Mouse (Mus musculus) left cerebral cortex, postnatal 36 days (tissue): Measurements from ENCODE around the gene Snx1. TPM values are rescaled to one million over a fixed set of nuclear protein-coding genes. Genes with fewer than 3 reads are reported as not detected.

Experiments
- DNase-seq, 2 experiments: peaks; one replicate each; pipeline ENCODE4 v3.0.0; 2021 to 2022; ENCODE audit warnings: low spot score in 2 of 2, mixed read lengths in 1 of 2
- intact Hi-C: fragments of 180-260 bp; cut with DNase I; formaldehyde crosslinking; loops from one replicate; pipeline ENCODE4 v1.15.1; 2025
- total RNA-seq, 2 experiments: library from RNA; stranded (reverse); gene quantifications; 2 replicates each; pipeline ENCODE4 v1.2.3; 2021

Snx1 gene
- 10 to 100 TPM; 71.1 to 76.1 TPM for total RNA-seq

- peak; percentile 92 to 93 for DNase-seq
- intact Hi-C loops, result no loop called here
Observed at GRCm38 (mm10) chr9:66126456-66127192, at the start of gene Snx1, which contains the start of gene Ciao2a. TSS of gene Snx1 (minus strand) at chr9:66126587. TSS of gene Ciao2a (plus strand) at chr9:66126611.

DNA sequence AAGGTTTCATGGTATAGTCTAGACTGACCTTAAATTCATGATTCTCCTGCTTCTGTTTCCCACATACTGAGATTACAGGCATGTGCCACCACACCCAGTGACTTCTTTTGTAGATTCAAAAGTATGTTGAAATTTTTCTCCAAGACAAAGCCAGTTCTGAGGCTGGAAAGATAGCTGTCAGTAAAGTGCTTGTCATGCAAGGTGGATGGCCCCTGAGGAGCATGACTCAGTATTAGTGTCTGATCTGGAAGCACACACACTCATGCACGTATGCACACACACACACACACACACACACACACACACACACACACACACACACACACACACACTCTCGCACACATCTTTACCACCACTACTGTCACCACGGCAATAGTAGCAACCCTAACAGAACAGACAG is 48.6 kb upstream of the Snx1 start:
- intact Hi-C loops, result no loop called here
- DNase-seq, result no peak

DNA sequence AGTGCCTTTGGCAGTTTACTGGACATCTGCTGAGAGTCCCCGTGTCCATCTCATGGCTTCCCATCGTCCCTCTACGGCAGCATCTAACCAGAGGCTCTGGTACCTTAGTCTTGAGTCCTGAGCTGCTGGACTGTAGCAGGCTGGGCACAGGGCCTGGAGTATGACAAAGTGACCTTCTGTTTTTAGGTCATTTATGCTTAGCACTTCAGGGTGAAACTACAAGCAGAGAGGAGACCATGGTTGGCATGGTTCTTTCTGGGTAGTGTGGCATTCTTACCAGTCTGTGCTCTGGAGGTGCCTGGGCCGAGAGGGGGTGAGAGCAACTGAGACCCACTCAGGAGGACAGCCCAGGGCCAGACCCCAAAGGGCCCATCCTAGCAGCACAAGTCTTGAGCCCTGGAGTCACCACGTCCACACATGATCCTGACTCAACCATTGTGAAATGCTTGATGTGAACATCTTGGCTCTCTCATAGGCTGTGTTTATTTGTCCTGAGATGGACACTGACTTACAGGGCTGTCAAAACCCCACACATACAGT is 47.0 kb upstream of the Snx1 start:
- DNase-seq, result no peak

DNA sequence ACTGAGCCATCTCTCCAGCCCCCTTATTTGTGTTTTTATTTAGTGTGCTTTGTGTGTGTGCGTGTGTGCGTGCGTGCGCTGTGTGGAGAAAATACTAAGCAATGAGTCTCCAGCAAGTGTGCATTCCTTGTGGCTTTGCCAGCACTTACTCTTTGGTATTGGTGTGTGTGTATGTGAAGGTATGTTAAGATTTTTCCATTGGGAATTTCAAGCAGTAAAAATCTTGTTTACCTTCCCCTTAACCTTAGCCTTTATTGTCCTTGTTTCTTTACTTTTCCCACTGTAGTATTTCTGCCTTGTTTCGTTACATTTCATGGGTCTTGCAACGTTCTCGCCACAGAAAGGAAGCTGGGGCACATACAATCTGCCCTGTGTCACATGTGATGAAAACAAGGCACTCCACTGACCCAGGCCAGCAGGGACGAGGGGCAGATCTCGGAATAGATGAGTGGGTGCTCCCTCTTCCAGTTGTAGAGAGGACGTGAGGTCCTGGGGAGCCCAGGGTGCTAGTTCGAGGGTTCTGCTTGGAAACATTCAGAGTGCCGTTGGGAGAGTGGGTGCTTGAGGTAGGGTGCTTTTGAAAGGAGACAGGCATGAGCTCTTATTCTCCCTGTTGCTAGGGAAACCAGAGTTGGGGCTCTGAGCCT is 45.0 kb upstream of the Snx1 start:
- intact Hi-C loops, result no loop called here
- no peak for DNase-seq

More for the DNA sequence above, 47.0 kb upstream of the Snx1 start:
- intact Hi-C loops, result no loop called here

DNA sequence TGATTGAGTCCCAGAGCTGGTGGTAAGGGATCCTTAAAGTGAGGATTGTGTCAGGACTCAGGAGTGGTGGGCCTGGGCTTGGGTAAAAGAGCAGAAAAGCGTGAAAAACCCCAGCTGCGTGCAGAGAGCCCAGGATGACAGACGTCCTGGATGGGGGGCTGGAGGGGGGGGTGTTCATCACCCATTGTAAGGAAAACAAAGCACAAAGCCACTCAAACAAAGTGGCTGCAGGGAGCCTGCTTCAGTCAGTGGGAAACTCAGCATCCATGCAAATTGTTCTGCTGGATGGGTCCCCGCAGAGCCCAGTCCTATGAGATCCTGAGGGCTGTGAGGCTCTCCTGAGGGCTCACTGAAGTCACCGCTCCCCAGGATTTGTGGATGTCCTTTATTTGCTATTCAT is 44.1 kb upstream of the Snx1 start:
- intact Hi-C loops, result no loop called here
- no peak for DNase-seq

- intact Hi-C loops, result no loop called here
- DNase-seq, result no peak
Observed at GRCm38 (mm10) chr9:66168233-66168632, 41.8 kb upstream of the Snx1 start.

DNA sequence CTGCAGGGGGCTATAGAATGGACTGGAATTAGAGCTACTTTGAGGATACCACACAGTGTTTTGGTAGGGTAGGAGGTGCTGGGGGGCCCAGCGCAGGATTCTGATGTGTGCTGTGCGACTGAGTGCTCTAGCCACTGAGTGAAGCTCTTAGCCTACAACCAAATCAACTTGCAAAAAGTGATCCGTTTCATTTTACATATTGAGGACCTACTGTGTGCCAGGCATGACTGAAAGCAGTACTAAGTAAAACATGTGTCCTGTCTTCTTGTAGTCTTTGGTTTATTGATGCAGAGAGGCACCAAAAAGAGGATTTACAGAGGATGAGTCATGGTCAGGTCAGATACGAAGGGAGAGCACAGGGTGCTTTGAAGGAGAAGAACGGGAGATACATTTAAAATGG is 40.8 kb upstream of the Snx1 start:
- intact Hi-C loops, result no loop called here

GRCm38 (mm10) chr9:66162995-66163394 is 36.6 kb upstream of the Snx1 start:
- no peak for DNase-seq
- intact Hi-C loops, result loop anchor here (2.0 kb wide), 1 partner anchor 80 kb away; no protein-coding TSS in a partner anchor

More for the DNA sequence above, 40.8 kb upstream of the Snx1 start:
- no peak for DNase-seq

GRCm38 (mm10) chr9:66160155-66160554 is 33.8 kb upstream of the Snx1 start:
- DNase-seq, result no peak
- intact Hi-C loops, result no loop called here

GRCm38 (mm10) chr9:66158885-66159430 is 32.6 kb upstream of the Snx1 start:
- intact Hi-C loops, result no loop called here
- no peak for DNase-seq

- peak; percentile 33 to 58 for DNase-seq
- intact Hi-C loops, result no loop called here
Observed at GRCm38 (mm10) chr9:66157958-66158830, 31.8 kb upstream of the Snx1 start, which contains the start of gene Dapk2. TSS of gene Dapk2 (plus strand) at chr9:66158223.

DNA sequence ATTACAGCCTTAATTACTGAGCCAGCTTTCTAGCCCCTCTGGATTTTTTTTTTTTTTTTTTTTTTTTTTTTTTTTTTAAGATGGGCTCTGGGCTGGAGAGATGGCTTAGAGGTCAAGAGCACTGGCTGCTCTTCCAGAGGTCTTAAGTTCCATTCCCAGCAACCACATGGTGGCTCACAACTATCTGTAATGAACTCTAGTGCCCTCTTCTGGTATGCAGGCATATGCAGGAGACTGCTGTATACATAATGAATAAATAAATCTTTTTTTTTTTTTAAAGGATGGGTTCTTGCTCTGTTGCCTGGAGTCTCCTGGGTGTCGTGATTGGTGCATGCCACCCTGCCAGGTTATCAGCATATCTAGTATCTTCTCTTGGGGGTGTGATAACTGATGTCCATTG is 29.1 kb upstream of the Snx1 start:
- DNase-seq, result no peak
- intact Hi-C loops, result no loop called here

- intact Hi-C loops, result no loop called here
- DNase-seq, result no peak
Observed at GRCm38 (mm10) chr9:66154013-66154412, 27.6 kb upstream of the Snx1 start.

DNA sequence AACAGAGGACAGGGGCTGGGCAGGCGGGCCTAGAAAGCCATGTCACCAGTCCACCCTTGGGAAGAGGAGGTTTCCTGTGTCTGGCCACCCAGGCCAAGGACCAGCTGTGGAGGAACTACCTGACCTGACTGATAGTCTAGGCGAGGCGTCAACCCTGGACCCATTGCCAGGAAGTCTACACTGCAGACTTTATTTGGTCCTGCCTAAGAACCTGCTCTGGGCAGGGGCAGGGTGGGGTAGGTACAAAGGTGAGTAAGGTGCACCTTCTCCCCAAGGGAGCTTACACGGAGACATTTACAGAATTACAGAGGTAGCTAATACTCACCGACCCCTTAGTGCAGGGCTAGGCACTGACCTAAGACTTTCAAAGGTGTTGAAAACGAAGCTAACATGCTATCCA is 27.2 kb upstream of the Snx1 start:
- DNase-seq, result no peak
- intact Hi-C loops, result no loop called here

DNA sequence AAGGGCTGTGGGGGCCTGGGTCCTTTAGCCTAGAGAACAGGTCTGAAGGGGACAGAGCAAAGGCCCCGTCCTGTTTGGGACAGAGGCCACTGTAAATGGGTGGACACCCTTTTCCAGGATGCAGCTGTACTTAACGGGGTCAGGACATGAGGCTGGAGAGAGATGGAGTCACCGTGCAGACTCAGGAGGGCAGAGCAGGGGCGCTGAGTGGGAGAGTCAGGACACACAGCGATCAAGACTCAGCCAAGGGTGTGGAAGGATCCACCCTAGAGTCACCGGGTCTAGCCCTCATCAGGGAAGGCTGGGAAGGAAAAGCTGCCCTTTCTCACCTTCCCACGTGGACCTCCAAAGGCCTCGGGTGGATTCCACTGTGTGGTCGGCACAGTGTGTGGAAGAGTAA is 25.6 kb upstream of the Snx1 start:
- DNase-seq, result no peak
- intact Hi-C loops, result no loop called here

DNA sequence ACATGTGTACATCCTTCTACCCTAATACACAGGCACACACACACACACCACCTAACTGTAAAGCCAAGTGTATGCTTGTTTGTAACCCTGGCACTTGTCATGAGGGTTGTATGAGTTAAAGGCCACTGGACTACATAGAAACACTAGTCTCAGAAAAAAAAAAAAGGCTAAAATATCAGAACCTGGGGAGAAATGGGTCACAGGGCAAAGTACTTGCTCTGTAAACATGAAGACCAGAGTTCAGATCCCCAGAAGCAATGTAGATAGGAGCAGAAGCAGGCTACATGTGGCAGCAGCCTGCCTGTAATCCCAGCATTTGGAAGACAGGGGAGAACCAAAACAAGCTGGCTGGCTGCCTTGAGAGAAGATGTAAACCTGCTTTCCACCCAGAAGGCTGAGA is 19.8 kb upstream of the Snx1 start:
- intact Hi-C loops, result loop anchor here (10.0 kb wide), 2 partner anchors 229 to 289 kb away; no protein-coding TSS in a partner anchor
- DNase-seq, result no peak

DNA sequence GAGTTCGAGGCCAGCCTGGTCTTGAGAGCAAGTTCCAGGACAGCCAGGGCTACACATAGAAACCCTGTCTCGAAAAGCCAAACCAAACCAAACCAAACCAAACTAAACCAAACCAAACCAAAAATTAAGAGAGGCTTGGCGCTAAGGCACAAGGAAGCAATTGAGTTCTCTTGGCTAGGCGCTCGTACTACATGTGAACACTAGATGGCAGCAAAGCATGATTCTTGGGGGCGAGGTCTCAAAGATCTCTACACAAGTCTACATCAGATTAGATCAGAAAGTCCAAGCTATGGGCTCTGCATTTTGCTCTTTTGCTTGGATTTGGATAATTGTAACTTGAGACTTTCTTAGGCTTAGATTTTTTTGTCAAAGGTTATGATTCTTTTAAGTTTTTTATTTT is 17.9 kb upstream of the Snx1 start:
- intact Hi-C loops, result loop anchor here (10.0 kb wide), 2 partner anchors 231 to 291 kb away; no protein-coding TSS in a partner anchor
- DNase-seq, result peak; percentile 49 to 71

DNA sequence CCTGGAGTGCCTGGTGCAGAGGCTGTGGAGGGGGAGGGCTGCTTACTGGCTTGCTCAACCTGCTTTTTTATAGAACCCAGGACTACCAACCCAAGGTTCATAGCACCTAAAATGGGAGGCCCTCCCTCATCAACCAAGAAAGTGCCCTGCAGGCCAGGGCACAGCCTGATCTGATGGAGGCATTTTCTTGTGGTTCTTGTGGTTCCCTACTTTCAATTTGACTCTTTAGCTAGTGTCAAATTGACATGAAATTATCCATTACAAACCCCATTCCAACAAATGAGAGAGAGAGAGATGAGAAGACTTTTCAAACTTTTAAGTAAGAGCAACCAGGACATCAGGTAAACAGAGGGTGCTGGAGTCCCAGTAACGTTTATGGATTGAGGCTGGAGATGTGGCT is 15.9 kb upstream of the Snx1 start:
- DNase-seq, result no peak
- intact Hi-C loops, result loop anchor here (10.0 kb wide), 2 partner anchors 233 to 293 kb away; no protein-coding TSS in a partner anchor

DNA sequence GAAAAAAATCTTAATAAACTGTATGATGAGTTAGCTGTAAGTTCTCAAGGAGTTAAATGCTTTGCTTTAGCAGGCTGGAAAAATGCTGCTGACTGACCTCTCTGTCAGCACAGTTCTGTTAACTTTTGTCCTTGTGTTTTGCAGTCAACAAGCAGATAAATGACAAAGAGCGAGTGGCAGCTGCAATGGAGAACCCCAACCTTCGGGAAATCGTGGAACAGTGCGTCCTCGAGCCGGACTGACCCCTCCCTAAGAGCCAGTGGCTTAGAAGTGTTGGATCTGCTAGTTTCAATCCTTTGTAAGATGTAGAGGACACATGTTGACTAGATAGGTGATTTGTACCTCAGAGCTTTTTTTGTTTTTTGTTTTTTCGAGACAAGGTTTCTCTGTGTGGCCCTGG is 11.8 kb upstream of the Snx1 start:
- no peak for DNase-seq
- intact Hi-C loops, result no loop called here
